Mouse (Mus musculus) CH12.LX (cell line): ENCODE data around the gene Man2a1. TPM values are rescaled to one million over a fixed set of nuclear protein-coding genes. Genes with fewer than 3 reads are reported as not detected.

ENCODE experiments used
- DNase-seq: peaks from one replicate; pipeline ENCODE4 v3.0.0-alpha.2; 2013; ENCODE audit errors: extremely low read depth
- H3K27ac ChIP-seq: 2 replicates; pipeline ENCODE4 v1.5.1; 2012; ENCODE audit warnings: low read depth, mild to moderate bottlenecking, control low read depth, moderate library complexity; ENCODE audit not compliant: insufficient read depth
- H3K27me3 ChIP-seq: replicated peaks from 2 replicates; pipeline ENCODE3; 2012; ENCODE audit warnings: inconsistent platforms
- H3K36me3 ChIP-seq, 2 experiments: replicated peaks in 1 of 2; 2 replicates each; pipeline versions ENCODE3 to v1.6.1; 2012; ENCODE audit warnings: inconsistent platforms in 1 of 2, low read length in 1 of 2, mild to moderate bottlenecking in 1 of 2, mixed read lengths in 1 of 2, moderate library complexity in 1 of 2; ENCODE audit not compliant: control insufficient read depth in 1 of 2, insufficient read depth in 1 of 2
- H3K4me1 ChIP-seq, 2 experiments: 2 replicates each; pipeline ENCODE4 v1.6.1; 2012; ENCODE audit warnings: inconsistent platforms in 1 of 2, moderate library complexity in 1 of 2; ENCODE audit not compliant: insufficient read depth in 2 of 2, control insufficient read depth in 1 of 2
- H3K4me2 ChIP-seq: 2 replicates; pipeline ENCODE4 v1.6.1; 2012; ENCODE audit warnings: low read depth, mild to moderate bottlenecking, control low read depth; ENCODE audit not compliant: poor library complexity, insufficient read depth, severe bottlenecking
- H3K4me3 ChIP-seq, 3 experiments: fragments of 150-350 bp in 1 of 3; sonication (generic) in 1 of 3; replicated peaks in 1 of 3; 2 replicates each; pipeline versions ENCODE3 to v1.5.1; 2011 to 2012; ENCODE audit warnings: low read depth in 2 of 3, low read length in 2 of 3, mild to moderate bottlenecking in 2 of 3, moderate library complexity in 2 of 3, control low read depth in 1 of 3, improper control_type of control experiment in 1 of 3, inconsistent platforms in 1 of 3, mixed read lengths in 1 of 3; ENCODE audit not compliant: poor library complexity in 1 of 3
- H3K79me2 ChIP-seq: replicated peaks from 2 replicates; pipeline ENCODE4 v1.6.1; 2012; ENCODE audit warnings: mild to moderate bottlenecking, moderate library complexity; ENCODE audit not compliant: control insufficient read depth, poor library complexity, insufficient read depth, severe bottlenecking; ENCODE audit errors: extremely low read depth
- H3K9ac ChIP-seq: 2 replicates; pipeline ENCODE4 v1.6.1; 2012; ENCODE audit warnings: low read depth, mild to moderate bottlenecking, control low read depth, moderate library complexity; ENCODE audit not compliant: insufficient read depth
- H3K9me3 ChIP-seq: replicated peaks from 2 replicates; pipeline ENCODE3; 2012; ENCODE audit warnings: low read length, inconsistent platforms, mixed read lengths
- BHLHE40 ChIP-seq: IDR thresholded peaks from 2 replicates; pipeline ENCODE4 v1.6.1; 2011; ENCODE audit warnings: mild to moderate bottlenecking, low read depth, low read length, improper control_type of control experiment
- ELF1 ChIP-seq: IDR thresholded peaks from 2 replicates; pipeline ENCODE4 v1.6.1; 2014; ENCODE audit warnings: low read depth, mild to moderate bottlenecking, inconsistent platforms, low read length, improper control_type of control experiment
- EP300 ChIP-seq: IDR thresholded peaks from 2 replicates; pipeline ENCODE4 v1.6.1; 2011; ENCODE audit warnings: low read length, improper control_type of control experiment
- ETS1 ChIP-seq: conservative IDR thresholded peaks from 2 replicates; pipeline ENCODE4 v1.6.1; 2012; ENCODE audit warnings: low read depth, mild to moderate bottlenecking, inconsistent platforms, low read length, improper control_type of control experiment, moderate library complexity
- GABPA ChIP-seq: IDR thresholded peaks from 2 replicates; pipeline ENCODE4 v1.6.1; 2012; ENCODE audit warnings: low read depth, low read length, improper control_type of control experiment, inconsistent platforms; ENCODE audit not compliant: insufficient replicate concordance
- JUN ChIP-seq: IDR thresholded peaks from 2 replicates; pipeline ENCODE4 v1.6.1; 2011; ENCODE audit warnings: low read depth, mild to moderate bottlenecking, low read length, improper control_type of control experiment, moderate library complexity; ENCODE audit not compliant: insufficient read depth
- KAT2A ChIP-seq: IDR thresholded peaks from 2 replicates; pipeline ENCODE4 v1.6.1; 2012; ENCODE audit warnings: low read length, improper control_type of control experiment, inconsistent platforms; ENCODE audit not compliant: insufficient replicate concordance
- MAFK ChIP-seq: IDR thresholded peaks from 2 replicates; pipeline ENCODE4 v1.6.1; 2011; ENCODE audit warnings: low read length, improper control_type of control experiment; ENCODE audit not compliant: insufficient replicate concordance
- MAX ChIP-seq: IDR thresholded peaks from 2 replicates; pipeline ENCODE4 v1.6.1; 2011; ENCODE audit warnings: low read length, improper control_type of control experiment
- MAZ ChIP-seq: IDR thresholded peaks from 2 replicates; pipeline ENCODE4 v1.6.1; 2012; ENCODE audit warnings: low read depth, mild to moderate bottlenecking, inconsistent platforms, low read length, improper control_type of control experiment, moderate library complexity
- MEF2A ChIP-seq: IDR thresholded peaks from 2 replicates; pipeline ENCODE4 v1.6.1; 2014; ENCODE audit warnings: low read depth, mild to moderate bottlenecking, inconsistent platforms, low read length, improper control_type of control experiment, borderline replicate concordance
- MYC ChIP-seq: IDR thresholded peaks from 2 replicates; pipeline ENCODE4 v1.6.1; 2011; ENCODE audit warnings: low read depth, mild to moderate bottlenecking, improper control_type of control experiment, low read length
- RAD21 ChIP-seq: IDR thresholded peaks from 2 replicates; pipeline ENCODE4 v1.6.1; 2011; ENCODE audit warnings: low read depth, mild to moderate bottlenecking, low read length, improper control_type of control experiment, moderate library complexity
- RCOR1 ChIP-seq: conservative IDR thresholded peaks from 2 replicates; pipeline ENCODE4 v1.6.1; 2012; ENCODE audit warnings: low read depth, mild to moderate bottlenecking, inconsistent platforms, low read length, improper control_type of control experiment
- SIN3A ChIP-seq: IDR thresholded peaks from 2 replicates; pipeline ENCODE4 v1.6.1; 2012; ENCODE audit warnings: low read length, improper control_type of control experiment, inconsistent platforms
- SMC3 ChIP-seq: IDR thresholded peaks from 2 replicates; pipeline ENCODE4 v1.6.1; 2011; ENCODE audit warnings: low read depth, low read length, improper control_type of control experiment
- TBP ChIP-seq: conservative IDR thresholded peaks from 2 replicates; pipeline ENCODE4 v1.6.1; 2011; ENCODE audit warnings: low read depth, low read length, improper control_type of control experiment
- UBTF ChIP-seq: IDR thresholded peaks from 2 replicates; pipeline ENCODE4 v1.6.1; 2012; ENCODE audit warnings: low read depth, mild to moderate bottlenecking, inconsistent platforms, low read length, improper control_type of control experiment, moderate library complexity
- USF2 ChIP-seq: conservative IDR thresholded peaks from 2 replicates; pipeline ENCODE4 v1.6.1; 2011; ENCODE audit warnings: low read depth, low read length, improper control_type of control experiment
- ZC3H11A ChIP-seq: IDR thresholded peaks from 2 replicates; pipeline ENCODE4 v1.6.1; 2012; ENCODE audit warnings: low read depth, mild to moderate bottlenecking, inconsistent platforms, low read length, improper control_type of control experiment
- ZKSCAN1 ChIP-seq: IDR thresholded peaks from 2 replicates; pipeline ENCODE4 v1.6.1; 2012; ENCODE audit warnings: low read depth, inconsistent platforms, low read length, improper control_type of control experiment, borderline replicate concordance
- ZMIZ1 ChIP-seq: IDR thresholded peaks from 2 replicates; pipeline ENCODE4 v1.6.1; 2012; ENCODE audit warnings: low read depth, mild to moderate bottlenecking, inconsistent platforms, low read length, improper control_type of control experiment
- dilution Hi-C: fragments of 300-500 bp; cut with MboI; formaldehyde crosslinking; loops from 2 replicates; pipeline ENCODE4 v1.14.3; 2020; ENCODE audit warnings: low sequenced_read_pairs; ENCODE audit not compliant: extremely low pct_unique_long_range_greater_than_20kb, extremely low pct_ligation_motif_present
- in situ Hi-C: fragments of 300-500 bp; cut with MboI; formaldehyde crosslinking; loops from 3 replicates; pipeline ENCODE4 v1.14.3; 2019; ENCODE audit warnings: low sequenced_read_pairs, low pct_ligation_motif_present, low pct_unique_long_range_greater_than_20kb, mixed read lengths
- polyA plus RNA-seq: library from polyadenylated mRNA; unstranded; fragments of >175 nt; gene quantifications from 2 replicates; pipeline ENCODE4 v1.2.1, GENCODE M21; 2012; ENCODE audit warnings: low read depth; ENCODE audit not compliant: insufficient read length
- total RNA-seq, 2 experiments: library from RNA; depleted of rRNA; stranded (reverse); fragments of 300-350 nt in 1 of 2; fragments of >200 nt in 1 of 2; gene quantifications; 2 replicates each; pipeline ENCODE4 v1.2.3; 2012 to 2014

Gene Man2a1
- total and polyA plus RNA-seq, 3 experiments, result 7.9 to 15.4 (median 11.9) TPM

DNA sequence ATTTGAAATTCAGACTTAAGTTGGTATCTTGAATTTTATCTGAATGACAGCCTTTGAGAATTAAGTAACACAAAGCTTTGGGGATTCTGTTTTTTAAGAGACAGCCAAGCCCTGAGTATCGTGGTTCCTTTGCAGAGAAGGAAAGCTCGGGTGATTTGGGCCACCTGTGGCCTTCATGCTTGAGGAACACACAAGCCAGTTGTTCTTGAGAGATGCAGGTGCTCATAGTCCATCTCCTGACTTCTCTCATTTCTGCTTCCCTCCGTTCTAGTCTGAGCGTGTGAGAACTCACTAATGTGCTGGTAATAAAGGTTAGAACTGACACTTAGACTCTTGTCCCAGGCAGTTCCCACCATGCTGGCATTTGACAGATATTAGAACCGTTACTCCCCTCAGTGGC, 28.9 kb downstream of the Man2a1 start:
- Histone ChIP-seq H3K4me1 (peaks cover 0 to 13% of the 10 kb centered on the region in 2 experiments; a peak in 2 of 4 replicates), H3K27ac (no peak overlapping the region)

DNA sequence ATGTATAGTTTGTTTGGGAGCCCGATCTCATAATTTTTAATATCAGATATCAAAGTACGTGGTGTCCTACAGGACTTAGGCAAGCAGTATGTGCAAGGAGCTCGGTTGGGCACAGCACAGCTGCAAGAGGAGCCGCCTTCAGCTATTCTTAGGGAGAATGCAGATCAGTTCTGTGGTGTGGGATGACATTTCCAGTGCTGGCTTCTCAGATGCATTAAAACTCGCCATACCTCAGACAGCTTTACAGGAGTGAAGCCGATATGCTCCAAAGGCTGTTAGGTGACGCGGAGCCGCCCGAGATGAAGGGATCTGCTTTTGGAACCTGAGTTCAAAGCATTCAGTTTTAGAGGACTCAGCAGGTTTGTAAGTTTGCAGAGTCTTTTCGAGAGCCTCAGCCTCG, 30.0 kb downstream of the Man2a1 start:
- in situ Hi-C loops, result no loop called here
- H3K36me3 ChIP-seq, result peaks cover 9 to 48% of the 10 kb centered on the region in 2 experiments
- dilution Hi-C loops, result no loop called here

More for the DNA sequence above, 28.9 kb downstream of the Man2a1 start:
- Histone ChIP-seq H3K79me2 (no peaks in the 10 kb centered on the region), H3K4me3 (no peak overlapping the region), H3K9ac (no peak overlapping the region), H3K9me3 (no peaks in the 10 kb centered on the region), H3K4me2 (no peak overlapping the region), H3K27me3 (no peaks in the 10 kb centered on the region), H3K36me3 (peaks cover 11 to 51% of the 10 kb centered on the region in 2 experiments)
- in situ Hi-C loops (no loop called here), dilution Hi-C loops (no loop called here)
- DNase-seq, result no peak
- TF ChIP-seq MYC (no peak), UBTF (no peak), ZC3H11A (no peak), MAZ (no peak), RCOR1 (no peak), BHLHE40 (no peak)

DNA sequence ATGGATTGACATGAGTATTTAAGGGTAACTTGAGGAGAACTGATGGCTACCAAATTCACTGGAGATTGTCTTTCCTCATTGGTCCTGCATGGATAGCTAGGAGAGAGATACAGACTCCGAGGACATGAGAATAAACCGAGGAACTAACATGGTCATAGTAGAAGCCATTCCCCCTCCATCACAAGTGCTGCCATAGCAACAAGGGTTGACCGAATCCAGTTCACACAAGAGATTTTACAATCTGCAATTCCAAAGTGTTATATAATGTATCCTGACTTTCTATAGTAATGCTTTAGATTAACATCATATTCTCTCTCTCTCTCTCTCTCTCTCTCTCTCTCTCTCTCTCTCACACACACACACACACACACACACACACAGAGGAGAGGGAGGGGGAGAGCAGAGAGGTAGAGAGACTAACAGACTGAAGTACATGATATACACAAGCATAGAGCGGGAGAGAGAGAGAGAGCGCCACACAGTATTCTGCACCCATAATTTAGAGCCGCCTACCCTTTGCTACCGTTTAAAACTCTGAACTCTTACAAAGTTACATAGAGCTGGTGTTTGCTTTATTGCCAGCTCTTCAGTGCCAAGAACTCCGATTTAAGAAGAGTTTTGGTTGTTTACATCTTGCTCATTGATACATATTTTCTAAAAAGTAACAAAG, 37.5 kb downstream of the Man2a1 start:
- no peaks in the 10 kb centered on the region for H3K27me3 ChIP-seq
- in situ Hi-C loops (no loop called here), dilution Hi-C loops (no loop called here)
- H3K4me2 ChIP-seq, result no peak overlapping the region
- no peaks in the 10 kb centered on the region for H3K79me2 ChIP-seq
- DNase-seq, result no peak
- TF ChIP-seq ETS1 (no peak), RAD21 (no peak), EP300 (no peak), SIN3A (no peak), MAX (no peak), TBP (no peak), ZMIZ1 (no peak), SMC3 (no peak), KAT2A (no peak), USF2 (no peak), MEF2A (no peak)
- TF ChIP-seq, all 38 proteins: peak for 0
- H3K27ac ChIP-seq, result no peak overlapping the region
- H3K4me1 ChIP-seq, result peaks cover 0 to 9% of the 10 kb centered on the region in 2 experiments; a peak in 2 of 4 replicates
- H3K9ac ChIP-seq, result no peak overlapping the region
- no peak overlapping the region for H3K4me3 ChIP-seq
- H3K9me3 ChIP-seq, result no peaks in the 10 kb centered on the region
- H3K36me3 ChIP-seq, result peaks cover 0 to 46% of the 10 kb centered on the region in 2 experiments

More for the DNA sequence above, 30.0 kb downstream of the Man2a1 start:
- H3K4me2 ChIP-seq, result no peak overlapping the region
- no peaks in the 10 kb centered on the region for H3K9me3 ChIP-seq
- H3K4me3 ChIP-seq, result no peak overlapping the region
- H3K27me3 ChIP-seq, result no peaks in the 10 kb centered on the region
- H3K9ac ChIP-seq, result no peak overlapping the region
- no peak for DNase-seq
- peaks cover 0 to 21% of the 10 kb centered on the region in 2 experiments; a peak in 2 of 4 replicates for H3K4me1 ChIP-seq
- TF ChIP-seq GABPA (no peak), JUN (no peak), MYC (no peak), BHLHE40 (no peak), TBP (no peak), ZKSCAN1 (no peak), MAX (no peak), UBTF (no peak), MAFK (no peak), ELF1 (no peak)
- H3K79me2 ChIP-seq, result no peaks in the 10 kb centered on the region
- no peak overlapping the region for H3K27ac ChIP-seq
